Mouse (Mus musculus) spleen, adult 10 weeks (tissue): Measurements from ENCODE around the gene Klf5. TPM values are rescaled to one million over a fixed set of nuclear protein-coding genes. Genes with fewer than 3 reads are reported as not detected.

ENCODE experiments used
- polyA plus RNA-seq: library from polyadenylated mRNA; stranded (reverse); fragments of 350-450 nt; fragmentation: Illumina TruSeq; extraction: RNeasy Lipid Tissue Mini Kit (QIAGEN cat#74804); gene quantifications from one replicate; pipeline ENCODE4 v1.2.3, GENCODE M21; 2015; ENCODE audit warnings: low replicate concordance; ENCODE audit not compliant: insufficient read depth

The Klf5 gene
- polyA plus RNA-seq: 0.50 TPM

DNA sequence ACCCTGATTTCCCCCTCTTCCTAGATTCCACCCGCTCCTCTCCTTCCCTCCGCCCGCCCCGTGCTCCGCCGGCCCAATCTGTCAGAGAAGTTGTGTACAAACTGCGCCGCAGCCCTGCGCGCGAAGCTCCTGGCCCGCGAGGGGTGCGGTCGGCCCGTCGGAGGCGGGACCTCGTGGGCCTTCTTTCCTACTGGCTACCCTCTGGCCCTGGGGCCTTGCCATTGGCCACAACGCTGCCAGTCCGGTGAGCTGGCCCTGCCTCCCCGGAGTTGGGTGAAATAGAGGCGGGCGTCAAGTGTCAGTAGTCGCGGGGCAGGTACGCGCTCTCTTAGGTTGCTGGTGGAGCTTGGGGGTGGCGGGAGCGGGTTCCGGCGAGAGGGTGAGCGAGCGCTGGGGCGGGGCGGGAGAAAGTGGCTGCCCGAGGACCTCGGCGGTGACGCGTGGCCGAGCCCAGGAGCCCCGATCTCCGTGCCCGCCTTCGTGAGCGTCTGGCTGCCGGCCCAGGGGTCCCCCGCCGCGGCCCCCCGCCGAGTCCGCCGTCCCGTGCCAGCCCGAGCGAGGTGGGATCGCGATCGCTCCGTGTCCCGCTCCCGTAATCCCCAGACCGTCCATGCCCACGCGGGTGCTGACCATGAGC, at the start of gene Klf5:
Gene Klf5 (plus strand): TSS at position 307 of the 637 bp plus-strand sequence.

Other genes starting within 250 kb of the Klf5 start
- 15.1 TPM for gene Pibf1, start 199.3 kb upstream of the Klf5 start, polyA plus RNA-seq
- 44.4 TPM for gene Dis3, start 198.9 kb upstream of the Klf5 start, polyA plus RNA-seq